Mouse (Mus musculus) induced T-regulatory cell, adult 2 months (primary cell): ENCODE measurements at regions not wholly inside any gene's neighbourhood (a gene's known extent, or its start where the extent isn't known, plus 50 kb on each side); places are given as distances from the start of the nearest gene placed in this dataset.

ENCODE experiments used
- DNase-seq: peaks from one replicate; pipeline ENCODE4 v3.0.0-alpha.2; 2012; ENCODE audit warnings: low read depth

DNA sequence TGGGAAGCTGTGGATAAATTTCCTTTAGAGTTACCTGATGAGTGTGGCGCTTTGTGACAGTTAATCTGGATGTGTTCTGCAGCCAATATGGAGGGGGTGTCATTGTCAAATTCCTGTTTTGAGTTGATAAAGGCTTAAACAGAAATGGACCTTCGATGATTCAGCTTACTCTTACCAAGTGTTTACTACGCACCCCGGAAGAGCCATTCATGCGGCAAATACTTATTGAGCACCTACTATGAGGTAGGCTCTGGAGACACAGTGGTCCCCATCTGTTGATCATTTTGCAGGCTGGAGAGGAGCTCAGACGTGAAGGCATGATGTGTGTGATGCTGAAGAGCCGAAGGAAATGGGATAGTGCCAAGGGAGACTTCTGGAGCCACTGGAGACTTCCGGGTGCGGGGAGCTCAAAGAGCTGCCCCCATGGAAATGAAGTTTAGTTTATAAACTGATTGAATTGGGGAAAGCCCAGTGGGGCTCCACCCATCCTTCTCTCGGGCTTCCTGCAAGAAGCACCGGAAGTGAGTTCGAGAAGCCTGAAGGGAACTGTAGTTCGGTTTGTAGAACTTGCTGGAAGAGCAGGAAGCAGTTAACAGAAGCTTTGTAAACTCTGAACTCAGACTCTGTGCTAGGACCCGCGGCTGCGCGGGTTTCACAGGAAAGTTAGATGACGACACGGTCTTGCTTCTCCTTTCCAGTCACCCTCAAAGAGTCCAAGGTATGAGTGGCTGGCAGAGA lies 187.7 kb downstream of the Katnal1 start:
- DNase-seq: peak; percentile 86

DNA sequence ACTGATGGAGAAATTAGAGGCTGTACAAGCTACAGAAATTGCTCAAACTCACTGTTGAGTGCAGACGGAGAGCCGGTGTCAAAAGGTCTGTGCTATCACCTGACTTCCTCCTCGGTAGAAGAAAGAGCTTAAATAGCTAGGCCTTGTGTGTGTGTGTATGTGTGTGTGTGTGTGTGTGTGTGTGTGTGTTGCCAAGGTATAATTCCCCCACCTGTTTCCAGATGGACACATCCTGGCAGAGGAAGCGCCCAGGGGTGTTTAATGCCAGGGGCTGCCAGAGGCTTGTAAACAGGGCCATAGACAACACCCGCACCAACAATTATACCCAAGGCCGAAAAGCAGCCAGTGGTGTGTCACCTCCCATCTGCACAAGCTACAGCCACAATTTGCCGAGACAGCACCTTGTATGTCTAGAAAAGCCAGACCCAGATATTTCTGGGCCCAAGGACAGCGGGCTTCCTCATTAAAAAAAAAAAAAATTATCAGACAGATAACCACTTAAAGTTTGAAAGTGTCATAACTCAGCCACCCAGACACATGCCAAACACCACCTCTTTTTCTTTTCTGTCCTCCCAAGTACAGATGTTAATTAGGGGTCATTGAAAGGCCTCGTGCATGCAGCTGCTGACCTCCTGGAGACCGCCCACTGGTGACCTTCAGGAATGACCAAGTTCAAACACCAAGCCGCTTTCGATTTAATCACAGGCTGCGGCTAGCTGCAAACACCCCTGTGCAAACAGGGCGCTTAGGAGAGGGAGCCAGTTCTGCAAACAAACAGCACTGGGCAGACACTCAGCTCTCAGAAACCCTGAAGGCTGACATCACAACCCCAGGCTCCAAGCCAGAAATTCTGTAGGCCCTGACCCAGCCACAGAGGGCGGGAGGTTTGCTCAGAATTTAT lies 188.0 kb upstream of the Ubl3 start:
- peak; percentile 70 for DNase-seq

DNA sequence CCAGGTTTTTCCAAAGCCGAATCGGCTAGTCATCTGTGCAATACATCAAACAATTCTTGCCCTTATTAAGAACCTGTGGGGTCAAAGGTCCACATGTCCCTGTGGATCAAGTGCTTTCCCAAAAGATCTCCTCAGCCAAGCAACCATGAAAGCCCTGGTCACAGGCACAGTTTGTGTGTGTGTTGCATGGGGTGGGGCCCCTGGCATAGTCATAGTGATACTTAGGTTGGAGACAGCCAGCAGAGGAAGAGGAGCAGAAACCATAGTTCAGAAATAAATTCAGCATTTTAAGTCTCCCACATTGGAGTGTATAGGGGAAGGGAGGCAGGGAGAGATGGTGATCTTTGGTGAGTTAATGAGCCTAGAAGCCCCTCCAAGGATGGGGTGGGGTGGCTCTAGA lies 187.1 kb upstream of the Ubl3 start:
- DNase-seq: no peak

DNA sequence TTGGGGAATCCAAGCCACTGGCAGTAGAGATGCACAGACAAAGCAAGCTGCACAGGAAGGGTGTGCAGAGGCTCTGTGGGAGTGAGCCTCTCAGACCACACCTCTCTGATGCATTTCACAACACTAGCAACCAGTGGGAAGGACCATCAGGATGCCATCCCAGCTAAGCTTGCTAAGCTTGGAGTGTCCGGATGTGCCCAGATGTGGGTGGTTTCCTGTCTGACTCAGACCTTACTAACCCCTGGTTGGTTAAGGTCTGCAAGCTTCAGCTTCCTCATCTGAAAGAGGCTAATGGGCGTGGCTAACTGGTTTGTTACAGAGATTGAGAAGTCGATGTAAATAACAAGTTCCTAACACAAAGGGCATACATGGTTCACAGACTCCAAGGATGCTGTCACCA lies 186.6 kb upstream of the Ubl3 start:
- DNase-seq: peak; percentile 96

DNA sequence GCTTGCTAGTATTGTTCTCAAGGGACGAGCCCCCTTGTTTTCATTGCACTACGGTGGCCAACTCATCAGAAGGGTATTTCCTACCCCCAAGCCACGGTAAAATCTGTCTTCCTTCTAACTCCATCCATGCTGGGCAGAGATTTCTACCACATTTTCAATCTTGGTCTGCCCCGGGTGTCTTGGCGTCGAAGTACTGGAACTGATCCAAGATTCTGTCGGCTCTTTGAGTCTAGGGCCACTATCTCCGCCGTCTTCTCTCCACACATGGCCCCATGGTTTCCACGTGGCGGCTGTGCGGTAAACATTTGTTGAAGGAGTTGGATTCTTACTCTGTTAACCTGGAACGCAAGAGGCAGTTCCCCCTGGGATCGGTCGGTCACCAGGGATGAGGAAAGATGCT lies 177.0 kb upstream of the Ubl3 start:
- no peak for DNase-seq

DNA sequence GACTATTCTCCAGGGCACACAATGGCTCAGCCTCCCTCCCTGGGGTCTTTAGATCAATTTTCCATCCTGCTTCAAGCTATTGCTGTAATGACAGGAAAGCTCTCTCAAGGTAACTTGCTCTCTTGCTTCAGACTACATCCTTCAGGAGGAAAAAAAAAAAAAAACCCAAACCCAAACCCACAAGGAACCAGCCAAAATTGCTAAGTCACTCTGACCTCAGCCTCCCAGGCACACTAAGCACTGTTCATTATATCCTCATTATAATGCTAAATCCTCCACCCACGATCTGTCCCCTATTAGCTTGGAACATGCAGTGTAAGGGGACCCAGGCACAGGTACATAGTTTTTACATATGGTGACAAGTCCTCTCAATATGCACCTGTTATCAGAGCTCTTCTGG lies 175.9 kb upstream of the Ubl3 start:
- DNase-seq: no peak

DNA sequence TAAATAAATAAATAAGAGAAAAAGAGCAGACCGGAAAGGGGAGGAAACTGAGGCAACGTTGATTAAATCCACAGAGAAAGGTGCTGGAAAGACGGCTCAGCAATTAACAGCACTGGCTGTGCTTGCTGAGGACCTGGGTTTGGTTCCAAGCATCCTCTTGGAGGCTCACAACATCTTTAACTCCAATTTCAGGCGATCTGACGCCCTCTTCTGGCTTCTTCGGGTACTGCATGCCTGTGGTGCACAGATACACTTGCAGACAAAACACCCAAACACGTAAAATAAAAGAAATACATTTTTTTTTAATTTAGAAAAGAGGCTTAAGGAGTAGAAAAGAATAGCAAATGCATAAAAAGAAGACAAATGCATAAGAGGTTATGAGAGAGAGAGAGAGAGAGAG lies 173.9 kb upstream of the Ubl3 start:
- no peak for DNase-seq

DNA sequence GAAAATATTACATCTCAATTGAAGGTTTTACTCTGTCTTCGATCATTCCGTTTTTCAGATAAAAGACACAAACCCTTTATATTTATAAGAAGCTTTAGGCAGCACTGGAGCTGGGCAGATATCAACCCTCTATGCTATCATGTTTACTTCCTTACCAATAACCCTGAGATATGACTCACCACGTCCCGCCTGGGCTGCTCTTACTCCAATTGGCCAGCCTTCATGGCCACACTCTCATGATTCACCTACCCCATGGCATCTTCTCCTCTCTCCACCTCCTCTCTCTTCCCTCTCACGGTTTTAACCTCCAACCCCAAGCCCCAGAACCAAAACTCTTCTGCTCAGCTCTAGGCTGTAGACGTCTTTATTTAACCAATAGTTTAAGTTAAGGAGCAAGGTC lies 171.9 kb upstream of the Ubl3 start:
- DNase-seq: no peak

DNA sequence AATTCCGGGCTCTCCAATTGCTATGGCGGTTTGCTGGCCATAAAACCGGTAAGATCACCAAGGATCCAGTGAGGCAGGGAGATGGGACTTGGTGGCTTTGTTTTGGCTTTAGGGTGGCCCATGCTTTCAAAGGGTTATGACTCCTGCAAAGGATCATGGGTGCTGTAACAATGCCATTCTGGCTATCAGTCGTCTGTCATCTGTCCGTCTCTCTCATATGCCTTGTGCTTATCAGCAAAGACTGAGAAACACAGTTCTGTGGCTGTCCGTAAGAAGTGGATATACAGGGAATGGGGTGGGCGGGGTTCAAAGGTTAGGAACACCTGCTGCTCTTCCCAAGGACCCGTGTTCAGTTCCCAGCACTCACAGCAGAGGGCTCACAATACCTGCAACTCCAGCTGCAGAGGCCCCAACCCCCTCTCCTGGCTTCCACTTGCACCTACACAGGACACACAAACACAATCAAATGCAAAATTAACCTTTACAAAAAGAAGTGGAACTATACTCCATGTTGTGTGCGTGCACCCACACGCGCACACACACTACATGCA lies 171.2 kb upstream of the Ubl3 start:
- DNase-seq: no peak

DNA sequence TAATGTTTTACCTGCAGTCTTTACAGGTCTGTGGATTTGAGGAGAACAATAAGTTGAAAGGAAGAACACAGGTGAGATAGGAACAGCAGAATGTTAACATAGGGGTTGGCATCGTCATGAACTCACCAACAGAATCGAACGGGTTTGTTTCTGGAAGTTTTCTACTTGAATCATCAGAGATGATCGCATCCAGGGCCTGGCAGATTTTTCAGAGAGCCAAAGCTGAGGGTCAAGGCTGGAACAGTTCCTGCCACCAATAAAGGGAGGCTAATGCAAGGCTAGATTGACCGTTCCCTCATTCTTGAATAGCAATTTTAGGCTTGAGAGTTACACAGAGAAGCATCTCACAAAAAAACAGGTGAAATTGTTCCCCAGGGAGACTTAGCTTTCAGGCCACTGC lies 168.0 kb upstream of the Ubl3 start:
- DNase-seq: no peak

DNA sequence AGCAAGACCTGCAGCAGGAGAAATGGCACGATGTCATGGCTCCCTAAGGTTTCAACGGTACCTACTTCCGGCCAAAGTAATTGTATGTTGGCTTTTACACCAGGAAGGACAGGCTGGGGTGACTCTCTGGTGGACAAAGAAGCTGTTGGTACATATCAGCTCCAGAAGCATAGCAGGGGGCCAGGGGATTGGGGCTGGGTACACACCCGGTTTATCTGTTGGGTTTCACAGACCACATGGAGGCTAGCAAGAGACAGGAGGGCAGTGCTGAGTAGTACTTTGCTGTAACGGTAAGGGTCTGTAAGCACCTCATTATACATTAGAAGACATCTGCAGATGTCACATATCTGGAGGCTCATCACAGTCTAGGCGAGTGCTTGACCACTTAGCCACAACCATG lies 164.0 kb upstream of the Ubl3 start:
- DNase-seq: no peak

DNA sequence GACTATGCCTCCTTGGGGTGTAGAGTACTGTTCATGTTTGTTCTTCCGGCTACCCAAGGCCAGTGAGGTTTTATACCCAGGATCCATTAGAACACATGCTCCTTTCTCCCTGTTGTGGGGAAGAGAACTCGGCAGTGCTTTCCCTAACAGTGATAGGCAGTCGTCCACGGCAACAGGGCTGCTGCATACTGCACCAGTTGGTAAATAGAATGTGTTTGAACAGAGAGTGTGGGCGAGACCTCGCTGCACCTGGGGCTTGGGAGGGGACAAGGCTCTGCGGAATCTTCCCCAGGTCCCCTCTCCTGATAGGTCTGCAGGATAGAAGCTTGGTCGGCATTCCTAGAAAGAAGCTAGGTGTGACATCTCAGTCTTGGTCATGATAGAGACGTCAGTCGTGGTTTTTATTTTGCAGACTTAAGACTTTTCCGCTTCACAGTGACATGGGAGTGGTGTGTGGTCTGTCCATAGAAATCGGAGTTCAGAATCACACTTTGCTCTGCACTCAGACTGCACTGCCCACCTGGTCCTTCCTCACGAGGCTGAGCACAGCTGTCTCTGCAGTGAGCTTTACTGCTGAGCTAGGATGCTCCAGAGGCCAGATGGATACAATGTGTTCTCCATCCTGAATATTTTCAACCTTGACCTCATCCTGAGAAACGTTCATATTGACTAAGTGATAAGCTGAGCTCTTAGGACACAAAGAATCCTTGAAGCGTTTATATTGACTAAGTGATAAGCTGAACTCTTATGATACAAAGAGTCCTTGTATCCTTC lies 162.8 kb upstream of the Ubl3 start:
- DNase-seq: peak; percentile 52

DNA sequence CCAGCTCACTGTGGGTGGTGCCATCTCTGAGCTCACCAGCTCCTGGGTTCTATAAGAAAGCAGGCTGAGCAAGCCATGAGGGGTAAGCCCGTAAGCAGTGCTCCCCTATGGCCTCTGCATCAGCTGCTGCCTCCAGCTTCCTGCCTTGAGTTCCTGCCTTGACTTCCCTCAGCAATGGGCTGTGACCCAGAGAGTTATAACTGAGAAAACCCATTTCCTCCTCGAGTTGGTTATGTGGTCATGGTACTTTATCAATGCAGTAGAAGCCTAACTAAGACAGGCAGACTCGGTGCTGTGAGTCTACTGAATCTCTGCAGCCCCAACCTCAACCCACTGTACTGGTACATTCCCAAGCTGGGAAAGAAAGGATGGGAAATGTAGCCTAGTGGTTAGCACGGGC lies 162.2 kb upstream of the Ubl3 start:
- DNase-seq: peak; percentile 69

DNA sequence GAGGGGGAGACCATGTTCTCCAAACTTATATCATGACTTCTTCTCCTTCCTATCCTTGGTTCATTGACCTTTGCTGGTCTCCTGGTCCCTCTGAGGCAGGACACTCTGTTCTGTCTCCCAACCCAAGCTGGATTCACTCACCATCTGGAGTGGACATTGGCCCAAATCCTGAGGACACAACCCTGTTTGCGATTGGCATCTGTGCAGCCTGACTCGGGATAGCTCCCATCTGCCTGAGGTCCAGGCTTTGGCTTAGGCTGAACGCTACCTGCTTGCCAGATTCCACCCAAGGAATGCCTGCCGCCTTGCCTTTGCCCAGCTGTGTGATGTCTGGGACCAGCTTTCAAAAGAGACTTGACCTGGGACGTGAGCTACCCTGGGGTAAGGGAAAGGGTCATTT lies 161.2 kb upstream of the Ubl3 start:
- DNase-seq: no peak

DNA sequence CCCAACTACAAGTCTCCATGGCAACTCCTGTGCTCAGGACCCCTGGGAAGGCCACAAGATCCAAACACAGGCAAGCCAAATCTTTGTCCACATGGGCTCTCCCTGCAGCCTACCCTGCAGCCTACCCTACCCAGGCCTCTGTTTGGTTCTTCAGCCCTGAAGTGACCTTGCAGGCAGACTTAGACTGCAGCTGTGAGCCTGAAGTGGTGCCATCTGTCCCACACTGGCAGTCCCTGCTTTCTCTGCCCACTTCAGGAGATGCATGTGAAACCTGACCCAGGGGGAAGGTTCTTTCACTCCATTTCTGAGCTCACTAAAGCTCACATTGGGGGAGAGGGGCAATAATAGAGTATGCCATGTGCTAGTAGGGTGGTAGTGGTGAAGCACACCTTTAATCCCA lies 160.4 kb upstream of the Ubl3 start:
- no peak for DNase-seq

DNA sequence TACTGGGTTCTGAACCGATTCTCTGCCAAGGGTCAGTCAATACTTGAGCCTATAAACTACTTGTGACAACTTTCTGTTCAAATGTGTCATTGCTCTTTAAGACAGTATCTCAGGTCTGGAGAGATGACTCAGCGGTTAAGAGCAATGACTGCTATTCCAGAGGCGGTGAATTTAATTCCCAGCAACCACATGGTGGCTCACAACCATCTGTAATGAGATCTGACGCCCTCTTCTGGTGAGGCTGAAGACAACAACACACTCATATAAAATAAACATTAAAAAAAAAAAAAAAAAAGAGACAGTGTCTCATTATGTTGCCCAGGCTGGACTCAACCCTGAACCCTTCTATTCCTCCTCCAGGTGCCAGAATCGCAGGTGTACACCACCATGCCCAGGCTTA lies 159.0 kb upstream of the Ubl3 start:
- no peak for DNase-seq

DNA sequence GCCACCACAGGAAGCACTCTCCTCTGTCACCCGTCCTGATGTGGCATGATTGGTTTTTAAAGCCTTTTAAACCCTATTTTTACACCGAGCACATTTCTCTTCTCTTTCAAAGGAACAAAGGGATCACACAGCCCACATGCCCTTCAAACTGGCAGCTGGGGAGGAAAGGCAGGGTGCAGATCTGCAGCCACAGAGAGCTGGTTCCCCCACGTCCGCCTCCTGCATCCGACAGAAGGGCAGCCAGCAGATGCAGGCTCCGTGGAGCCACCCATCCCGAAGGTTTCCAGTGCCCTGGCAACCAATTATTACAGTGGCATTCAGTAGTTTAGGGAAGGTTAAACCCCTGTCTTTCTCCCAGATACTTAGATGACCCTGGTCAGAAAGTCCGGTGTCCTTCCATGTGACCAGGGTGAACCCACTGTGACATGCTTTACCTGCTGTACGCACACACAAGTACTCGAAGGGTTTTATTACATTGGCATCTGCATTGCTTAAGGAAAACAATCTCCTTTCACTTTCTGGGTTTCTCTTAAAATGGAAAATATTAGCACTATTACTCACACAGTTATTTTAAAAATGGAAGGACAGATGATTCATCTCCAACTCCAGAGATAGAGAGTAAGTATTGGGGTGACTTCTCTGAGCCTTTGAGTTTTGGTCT lies 156.7 kb upstream of the Ubl3 start:
- DNase-seq: peak; percentile 48

DNA sequence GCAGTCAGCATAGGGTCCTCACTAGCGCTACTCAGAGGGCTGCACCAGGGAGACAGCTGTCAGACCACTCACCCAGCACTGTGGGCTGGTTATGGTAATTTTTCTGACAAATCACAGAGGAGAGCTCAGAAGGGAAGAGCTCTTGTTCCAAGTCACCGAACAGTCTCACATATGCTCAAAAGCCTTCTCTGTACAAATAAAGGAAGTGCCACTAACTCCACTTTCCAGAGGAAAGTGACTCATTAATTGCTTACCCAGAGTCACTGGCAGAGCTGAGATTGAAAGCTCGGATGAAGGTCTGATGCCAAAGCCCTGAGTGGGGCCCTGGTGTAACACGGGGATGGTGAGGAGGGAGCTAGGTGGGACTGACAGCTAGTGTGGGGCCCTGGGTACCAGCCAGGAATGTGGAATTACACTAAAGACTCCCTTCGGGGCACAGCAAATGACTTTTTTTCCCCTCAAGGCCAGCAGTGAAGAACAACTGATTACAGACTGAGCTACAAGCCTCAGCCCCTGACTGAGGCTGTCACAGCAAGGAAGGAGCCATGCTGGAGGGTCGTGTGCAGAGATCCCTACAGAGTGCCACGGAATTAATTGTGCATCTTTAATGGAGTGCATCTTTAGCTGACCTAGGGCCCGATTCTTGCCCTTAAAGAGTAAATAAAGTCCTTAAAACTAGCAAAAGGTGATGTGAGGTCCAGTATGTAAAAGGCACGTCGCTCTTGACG lies 155.6 kb upstream of the Ubl3 start:
- DNase-seq: peak; percentile 27

DNA sequence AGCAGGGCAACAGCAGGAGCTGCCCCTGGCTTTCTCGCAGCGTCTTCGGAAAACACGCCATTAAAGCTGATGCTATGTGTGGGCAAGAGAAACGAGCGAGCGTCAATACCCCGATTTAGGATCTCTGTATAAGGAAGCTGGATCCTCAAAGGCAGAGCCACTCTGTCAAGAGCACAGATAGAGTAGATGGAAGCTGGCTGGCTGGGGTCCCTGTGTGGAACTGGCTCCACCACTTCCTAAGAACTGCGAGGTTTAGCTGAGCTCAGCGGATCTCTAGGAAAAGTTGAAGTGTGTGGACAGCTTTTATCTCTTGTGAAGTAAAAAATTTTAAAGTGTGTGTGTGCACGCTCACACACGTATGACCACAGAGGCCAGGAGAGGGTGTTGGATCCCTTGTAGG lies 154.7 kb upstream of the Ubl3 start:
- DNase-seq: no peak

DNA sequence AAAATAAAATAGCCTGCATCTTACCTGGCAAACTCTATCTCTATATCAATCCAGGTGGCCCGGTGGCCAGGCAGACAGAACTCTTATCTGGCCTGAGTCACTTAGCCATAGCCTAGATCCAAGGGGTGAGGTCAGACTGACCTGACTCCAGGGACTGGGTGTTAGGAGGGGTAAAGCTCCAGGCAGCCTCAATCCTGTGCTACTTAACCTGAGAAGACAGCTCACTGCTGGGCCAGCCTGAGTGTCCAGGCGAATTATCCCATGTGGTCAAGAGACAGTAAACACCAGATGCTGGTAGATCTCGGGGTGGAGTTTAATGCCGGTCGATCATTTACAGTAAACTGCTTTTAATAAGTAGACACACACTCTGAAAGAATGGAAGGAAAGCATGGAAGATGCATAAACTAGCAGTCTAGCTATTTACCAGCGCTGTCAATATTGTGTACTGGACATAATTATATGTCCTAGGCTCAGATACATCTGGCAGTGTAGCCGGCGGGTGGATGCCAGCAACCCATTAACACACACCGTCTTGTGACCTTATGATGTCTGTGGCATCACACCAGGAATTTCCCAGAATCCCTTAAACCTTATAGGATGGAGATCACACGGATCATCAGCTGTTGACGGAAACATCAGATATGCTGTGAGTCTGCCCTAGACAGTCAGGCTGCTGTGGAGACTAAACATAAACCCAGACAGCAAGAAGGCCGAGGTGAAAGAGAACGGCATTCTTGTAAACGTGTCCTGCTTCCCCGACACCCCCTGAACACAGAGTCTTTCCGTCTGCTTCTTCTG lies 153.9 kb upstream of the Ubl3 start:
- no peak for DNase-seq
